ENCODE assay signal across 12 mouse cellular contexts in the genomic region with DNA sequence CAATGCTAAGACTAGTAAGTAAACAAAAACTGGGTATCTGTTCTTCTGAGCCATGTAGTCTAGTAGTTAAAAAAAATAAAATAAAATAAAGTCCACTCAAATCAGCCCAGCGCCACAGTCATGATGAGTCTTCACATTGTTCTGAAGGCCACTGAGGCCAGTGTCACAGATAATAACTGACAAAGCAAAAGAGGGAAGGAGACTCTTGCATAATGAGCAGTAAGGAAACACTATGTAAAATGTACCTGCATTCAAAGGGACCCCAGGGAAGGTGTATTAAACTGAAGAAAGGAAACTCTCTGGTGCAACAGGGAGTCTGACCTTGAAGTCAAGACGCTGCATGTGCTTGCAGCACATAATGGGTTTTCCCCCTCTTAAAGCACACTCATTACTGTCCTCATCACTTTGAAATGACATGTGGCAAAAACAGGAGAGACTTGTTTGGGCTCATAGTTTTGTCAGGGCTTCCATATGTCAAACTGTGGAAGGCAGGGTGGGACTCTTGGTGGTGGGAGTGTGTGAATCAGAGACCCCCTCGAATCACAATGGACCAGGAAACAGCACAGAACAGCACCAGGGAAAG.
"Had no signal": no experiment of that assay in that cellular context is flagged by ENCODE, and none has a peak within 500 bp of the region (broad histone marks: within the 10 kb centered on the region; RNA-seq: fewer than 3 reads in every experiment).

No protein-coding gene starts in this region.

- H3K9me3 ChIP-seq: kidney, embryonic 15.5 days; limb, embryonic 13.5 days; midbrain, embryonic 13.5 days; neural tube, embryonic 15.5 days had no signal

- H3K4me3 ChIP-seq: kidney, embryonic 15.5 days; limb, embryonic 13.5 days; midbrain, embryonic 13.5 days; neural tube, embryonic 15.5 days had no signal

- H3K36me3 ChIP-seq: kidney, embryonic 15.5 days; midbrain, embryonic 13.5 days; neural tube, embryonic 15.5 days had no signal

- H3K27me3 ChIP-seq: kidney, embryonic 15.5 days; limb, embryonic 13.5 days; midbrain, embryonic 13.5 days; neural tube, embryonic 15.5 days had no signal

- H3K27ac ChIP-seq: kidney, embryonic 15.5 days; liver, embryonic 14.5 days; midbrain, embryonic 13.5 days; neural tube, embryonic 15.5 days had no signal

- H3K9ac ChIP-seq: kidney, embryonic 15.5 days; limb, embryonic 13.5 days; liver, embryonic 14.5 days; midbrain, embryonic 13.5 days; neural tube, embryonic 15.5 days had no signal

- H3K4me1 ChIP-seq: kidney, embryonic 15.5 days; midbrain, embryonic 13.5 days; neural tube, embryonic 15.5 days had no signal

- H3K4me2 ChIP-seq: kidney, embryonic 15.5 days; limb, embryonic 13.5 days; midbrain, embryonic 13.5 days; neural tube, embryonic 15.5 days had no signal

- DNase-seq: kidney, postnatal 14 days; lung, adult 18-20 months; lung, postnatal 10 days; lung, postnatal 4 days; right cerebral cortex, adult 18-20 months; right cerebral cortex, postnatal 25 days; thymus, postnatal 4 days had no signal

- ATAC-seq: midbrain, embryonic 13.5 days had no signal
